Mouse (Mus musculus) liver, adult 2 months (tissue): ENCODE results near the gene Klf1.

Source experiments
- CTCF ChIP-seq: fragments of 200-500 bp; IDR thresholded peaks from 2 replicates; pipeline ENCODE4 v1.5.1; 2011; ENCODE audit warnings: low read depth, low read length, control low read depth
- POLR2A ChIP-seq: fragments of 200-500 bp; IDR thresholded peaks from 2 replicates; pipeline ENCODE4 v1.6.1; 2011; ENCODE audit warnings: low read length, control low read depth; ENCODE audit not compliant: insufficient read depth; ENCODE audit errors: extremely low read depth

DNA sequence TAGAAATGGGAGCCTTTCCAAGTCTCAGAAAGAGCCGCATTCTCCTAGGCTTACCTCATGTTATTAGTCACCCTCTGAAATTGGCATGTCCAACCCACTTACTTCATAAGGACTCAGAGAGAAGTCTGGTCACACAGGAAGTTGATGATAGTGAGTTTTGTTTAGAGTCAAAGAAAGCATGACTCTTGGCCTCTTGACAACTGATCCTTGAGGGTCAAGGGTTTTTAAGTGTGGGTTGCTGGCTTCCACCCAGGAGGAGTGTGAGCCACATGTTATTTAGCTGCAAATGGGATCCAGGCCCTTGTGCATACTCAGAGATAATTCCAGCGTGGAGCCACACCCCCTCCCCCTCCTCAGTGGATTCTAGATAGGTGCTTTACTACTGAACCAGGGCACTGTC is 19.9 kb downstream of the Klf1 start:
- TF ChIP-seq CTCF (no peak), POLR2A (no peak)
